Comparison of ENCODE assay signal across 8 mouse cellular contexts in the genomic region with DNA sequence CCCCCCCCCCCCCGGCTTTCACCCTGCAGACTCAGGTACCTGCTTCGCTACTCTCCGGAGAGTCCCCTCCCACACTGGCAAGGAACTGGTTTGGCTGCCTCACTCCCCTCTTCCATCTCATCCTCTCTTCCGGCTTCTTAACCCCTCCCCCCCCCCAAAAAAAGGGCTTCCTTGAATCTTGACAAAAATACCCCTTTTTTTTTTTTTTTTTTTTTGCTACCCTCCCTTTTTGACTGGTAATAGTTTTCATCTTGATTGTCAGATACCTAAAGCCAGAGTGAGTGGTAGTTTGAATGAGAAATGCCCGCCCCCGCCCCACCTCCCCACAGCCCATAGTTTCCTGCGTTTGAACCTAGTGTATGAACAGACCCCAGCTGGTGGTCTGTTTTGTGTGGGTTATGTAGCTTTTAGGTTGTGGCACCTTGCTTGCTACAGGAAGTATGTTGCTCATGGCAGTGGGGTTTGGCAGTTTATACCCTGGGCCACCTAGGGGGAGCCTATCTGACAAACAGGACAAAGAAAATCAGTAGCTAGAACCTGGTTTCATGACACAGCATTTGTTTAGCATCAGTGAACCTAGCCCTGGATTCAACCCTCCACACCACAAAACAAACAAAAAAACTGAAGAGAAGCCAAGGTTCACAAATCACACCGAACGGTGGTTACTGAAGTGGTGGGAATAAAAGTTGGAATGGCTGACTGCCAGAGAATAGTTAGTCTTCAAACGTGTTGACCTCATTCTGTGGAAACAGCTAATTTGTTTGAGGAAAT. TPM values are rescaled to one million over a fixed set of nuclear protein-coding genes. Genes with fewer than 3 reads are reported as not detected.
DNase-seq lines count a peak whose midpoint lies in the region; ATAC-seq and TF ChIP-seq lines count a peak whose summit lies in the region.

No protein-coding gene starts in this region.

- peaks cover 56% of the 10 kb centered on the region for H3K4me1 ChIP-seq in G1E (ENCODE audit: insufficient read depth, low read depth, low read length)
- H3K4me1 ChIP-seq in heart, embryonic 15.5 days (replicated peaks): peaks cover 41% of the 10 kb centered on the region
- peaks cover 26% of the 10 kb centered on the region for H3K4me1 ChIP-seq in midbrain, embryonic 15.5 days

- 17% methylated on average over 9 of the region's 10 CpGs for WGBS in heart, embryonic 15.5 days
- WGBS in midbrain, embryonic 15.5 days: 30% methylated on average over 7 of the region's 10 CpGs

- no peaks in the 10 kb centered on the region for H3K9me3 ChIP-seq in G1E (replicated peaks)
- H3K9me3 ChIP-seq in heart, embryonic 15.5 days (replicated peaks): no peaks in the 10 kb centered on the region
- no peaks in the 10 kb centered on the region for H3K9me3 ChIP-seq in midbrain, embryonic 15.5 days

- intact Hi-C loops in left cerebral cortex, postnatal 14 days (cut with DNase I): loop anchor here (5.0 kb wide), 1 partner anchor 64 kb away; the partner anchor contains the start of gene Ddt

- no peak overlapping the region for H3K9ac ChIP-seq in heart, embryonic 15.5 days
- no peak overlapping the region; the same call in 1 of the 2 replicates for H3K9ac ChIP-seq in midbrain, embryonic 15.5 days

- H3K36me3 ChIP-seq in G1E (replicated peaks): peaks cover 10% of the 10 kb centered on the region
- H3K36me3 ChIP-seq in heart, embryonic 15.5 days: no peaks in the 10 kb centered on the region
- no peaks in the 10 kb centered on the region for H3K36me3 ChIP-seq in midbrain, embryonic 15.5 days (replicated peaks)

- H3K4me3 ChIP-seq in G1E (ENCODE audit: low read depth, low read length): peak overlapping the region; percentile 74; the same call in 1 of the 2 replicates
- H3K4me3 ChIP-seq in heart, embryonic 15.5 days: peak overlapping the region; percentile 54
- H3K4me3 ChIP-seq in midbrain, embryonic 15.5 days: peak overlapping the region; percentile 21; the same call in 1 of the 2 replicates

- H3K27me3 ChIP-seq in G1E (ENCODE audit: insufficient read depth, low read length): peaks cover 12% of the 10 kb centered on the region; the same call in 1 of the 2 replicates
- H3K27me3 ChIP-seq in heart, embryonic 15.5 days: 0 out of 2 replicates have a peak, but pooled peaks cover 2% of the 10 kb centered on the region
- peaks cover 26% of the 10 kb centered on the region for H3K27me3 ChIP-seq in midbrain, embryonic 15.5 days (replicated peaks)

- peak overlapping the region; percentile 83 for H3K27ac ChIP-seq in heart, embryonic 15.5 days
- H3K27ac ChIP-seq in midbrain, embryonic 15.5 days: no peak overlapping the region

- DNase-seq in CD4-positive helper T cell, adult 2 months (ENCODE audit: low read depth, low spot score): peak; percentile 89
- DNase-seq in G1E (ENCODE audit: low spot score): no peak
- DNase-seq in kidney, postnatal 4 days: peak; percentile 29 to 52
- no peak for DNase-seq in urinary bladder, postnatal 25 days (ENCODE audit: low spot score)
- no peak for DNase-seq in left cerebral cortex, postnatal 14 days (ENCODE audit: low spot score in 2 of 2)
- no peak for DNase-seq in adrenal gland, postnatal 25 days

- peak overlapping the region; percentile 82 for H3K4me2 ChIP-seq in heart, embryonic 15.5 days
- peak overlapping the region; percentile 59 for H3K4me2 ChIP-seq in midbrain, embryonic 15.5 days

- TF ChIP-seq CTCF in G1E (IDR thresholded peaks at IDR 0.05; ENCODE audit: low read depth, low read length): no peak

- ATAC-seq in G1E (ENCODE audit: extremely low read depth, insufficient number of reproducible peaks, low FRiP score, poor library complexity, severe bottlenecking): no peak
- ATAC-seq in heart, embryonic 15.5 days (replicated peaks; ENCODE audit: insufficient number of reproducible peaks, insufficient read depth, low FRiP score, low read depth): no peak
- ATAC-seq in midbrain, embryonic 15.5 days (replicated peaks): no peak

RNA-seq across cellular contexts. Expression of gene Gstt2, which starts 1.3 kb away (rescaled TPM):
- total RNA-seq in G1E (2014; fragmentation: Nextera tagmentation) (49.2 and 57.0 TPM in 2 replicates), G1E (2017) (68.9 and 87.8 TPM in 2 replicates)
- polyA plus RNA-seq in G1E (2012): 8.7 and 12.2 TPM in 2 replicates
- polyA plus RNA-seq in heart, embryonic 15.5 days (2015; fragmentation: Nextera tagmentation; extraction: Ambion mirVana): 10.4 and 16.3 TPM in 2 replicates
- 7.4 and 7.5 TPM in 2 replicates for polyA plus RNA-seq in midbrain, embryonic 15.5 days (2015; fragmentation: Nextera tagmentation; extraction: Ambion mirVana)
- 1 to 10 TPM; 4.1 to 4.5 TPM for total RNA-seq in left cerebral cortex, postnatal 14 days (2021)
- total RNA-seq in adrenal gland, postnatal 25 days (2021): 34.2 and 41.5 TPM in 2 replicates

RNA-seq across cellular contexts. Expression of gene Gstt4, which starts 13.6 kb away (rescaled TPM):
- not detected in 2 replicates for total RNA-seq in G1E (2014; fragmentation: Nextera tagmentation)
- not detected in 2 replicates for total RNA-seq in G1E (2017)
- not detected in 2 replicates for polyA plus RNA-seq in G1E (2012)
- polyA plus RNA-seq in heart, embryonic 15.5 days (2015; fragmentation: Nextera tagmentation; extraction: Ambion mirVana): not detected in 2 replicates
- polyA plus RNA-seq in midbrain, embryonic 15.5 days (2015; fragmentation: Nextera tagmentation; extraction: Ambion mirVana): not detected in 2 replicates
- total RNA-seq in left cerebral cortex, postnatal 14 days (2021): not detected
- total RNA-seq in adrenal gland, postnatal 25 days (2021): not detected in 2 replicates

RNA-seq across cellular contexts. Expression of gene Mif, which starts 24.1 kb away (rescaled TPM):
- 554 and 596 TPM in 2 replicates for total RNA-seq in G1E (2014; fragmentation: Nextera tagmentation)
- total RNA-seq in G1E (2017): 1,557 and 1,874 TPM in 2 replicates
- 5,079 and 5,707 TPM in 2 replicates for polyA plus RNA-seq in G1E (2012)
- polyA plus RNA-seq in heart, embryonic 15.5 days (2015; fragmentation: Nextera tagmentation; extraction: Ambion mirVana): 1,758 and 1,798 TPM in 2 replicates
- polyA plus RNA-seq in midbrain, embryonic 15.5 days (2015; fragmentation: Nextera tagmentation; extraction: Ambion mirVana): 1,455 and 1,508 TPM in 2 replicates
- 100 to 1,000 TPM; 690 to 714 TPM for total RNA-seq in left cerebral cortex, postnatal 14 days (2021)
- total RNA-seq in adrenal gland, postnatal 25 days (2021): 287 and 343 TPM in 2 replicates

RNA-seq across cellular contexts. Expression of gene Gstt1, which starts 37.6 kb away (rescaled TPM):
- total RNA-seq in G1E (2014; fragmentation: Nextera tagmentation): not detected in 2 replicates
- 0.22 and 1.9 TPM in 2 replicates for total RNA-seq in G1E (2017)
- polyA plus RNA-seq in G1E (2012): 0.07 TPM in 1 of 2 replicates, not detected in the other
- 7.4 and 14.1 TPM in 2 replicates for polyA plus RNA-seq in heart, embryonic 15.5 days (2015; fragmentation: Nextera tagmentation; extraction: Ambion mirVana)
- polyA plus RNA-seq in midbrain, embryonic 15.5 days (2015; fragmentation: Nextera tagmentation; extraction: Ambion mirVana): 14.5 and 16.9 TPM in 2 replicates
- total RNA-seq in left cerebral cortex, postnatal 14 days (2021): 1 to 10 TPM; 3.0 to 4.7 TPM
- total RNA-seq in adrenal gland, postnatal 25 days (2021): 33.4 and 39.2 TPM in 2 replicates

RNA-seq across cellular contexts. Expression of gene Gstt3, which starts 54.7 kb away (rescaled TPM):
- total RNA-seq in G1E (2014; fragmentation: Nextera tagmentation): 0.39 TPM in 1 of 2 replicates, not detected in the other
- total RNA-seq in G1E (2017): 0.49 and 1.1 TPM in 2 replicates
- 0.18 and 0.24 TPM in 2 replicates for polyA plus RNA-seq in G1E (2012)
- 4.4 and 8.3 TPM in 2 replicates for polyA plus RNA-seq in heart, embryonic 15.5 days (2015; fragmentation: Nextera tagmentation; extraction: Ambion mirVana)
- 0.61 and 1.6 TPM in 2 replicates for polyA plus RNA-seq in midbrain, embryonic 15.5 days (2015; fragmentation: Nextera tagmentation; extraction: Ambion mirVana)
- total RNA-seq in left cerebral cortex, postnatal 14 days (2021): 1 to 10 TPM; 1.5 to 1.7 TPM
- 21.4 and 24.9 TPM in 2 replicates for total RNA-seq in adrenal gland, postnatal 25 days (2021)

Comparison
In these comparisons a context has a peak if more than half of its experiments do, and no peak if none do; other contexts are left out.
1. DNase-seq: peak in CD4-positive helper T cell, adult 2 months (single experiment) and kidney, postnatal 4 days (2 of 2); none in G1E (single experiment), urinary bladder, postnatal 25 days (single experiment), left cerebral cortex, postnatal 14 days (0 of 2) and adrenal gland, postnatal 25 days (single experiment).
2. H3K4me3 ChIP-seq: peak in every context shown above with its lines; median percentile 74 in G1E; 54 in heart, embryonic 15.5 days; 21 in midbrain, embryonic 15.5 days.